Mouse (Mus musculus) heart, embryonic 15.5 days (tissue): ENCODE data around the gene Slc6a3. TPM values are rescaled to one million over a fixed set of nuclear protein-coding genes. Genes with fewer than 3 reads are reported as not detected.

Experiments used
- ATAC-seq: fragments of 200-750 bp; cut with Nextera tagmentation; replicated peaks from 2 replicates; pipeline ENCODE4 v1.8.0; 2017; ENCODE audit warnings: low read depth, moderate TSS enrichment; ENCODE audit not compliant: insufficient number of reproducible peaks, insufficient read depth, low FRiP score
- H3K27ac ChIP-seq: fragments of 300-500 bp; sonication (generic); 2 replicates; pipeline ENCODE4 v1.5.1; 2015; ENCODE audit warnings: mild to moderate bottlenecking, inconsistent platforms
- H3K27me3 ChIP-seq: fragments of 300-500 bp; sonication (generic); 2 replicates; pipeline ENCODE4 v1.6.1; 2015; ENCODE audit warnings: inconsistent platforms
- H3K36me3 ChIP-seq: fragments of 300-500 bp; sonication (generic); 2 replicates; pipeline ENCODE4 v1.6.1; 2015; ENCODE audit warnings: mild to moderate bottlenecking, inconsistent platforms
- H3K4me1 ChIP-seq: fragments of 300-500 bp; sonication (generic); replicated peaks from 2 replicates; pipeline ENCODE4 v1.6.1; 2015; ENCODE audit warnings: inconsistent platforms
- H3K4me2 ChIP-seq: fragments of 300-500 bp; sonication (generic); 2 replicates; pipeline ENCODE4 v1.6.1; 2015; ENCODE audit warnings: inconsistent platforms, mild to moderate bottlenecking, moderate library complexity
- H3K4me3 ChIP-seq: fragments of 300-500 bp; sonication (generic); 2 replicates; pipeline ENCODE4 v1.5.1; 2015; ENCODE audit warnings: mild to moderate bottlenecking, inconsistent platforms
- H3K9ac ChIP-seq: fragments of 300-500 bp; sonication (generic); 2 replicates; pipeline ENCODE4 v1.6.1; 2015; ENCODE audit warnings: mild to moderate bottlenecking, inconsistent platforms
- H3K9me3 ChIP-seq: fragments of 300-500 bp; sonication (generic); replicated peaks from 2 replicates; pipeline ENCODE4 v1.6.1; 2016; ENCODE audit warnings: inconsistent platforms
- WGBS: fragments of 180-500 bp; shearing (Covaris S2); methylation state at CpG from one replicate; pipeline ENCODE4 v1.1.7; 2015; ENCODE audit warnings: mixed read lengths; 5-methylcytosine and 5-hydroxymethylcytosine counted together
- polyA plus RNA-seq: library from polyadenylated mRNA; unstranded; fragments of >200 nt; fragmentation: Nextera tagmentation; extraction: Ambion mirVana; gene quantifications from 2 replicates; pipeline ENCODE4 v1.2.1, GENCODE M21; 2015

The Slc6a3 gene
- 0.05 and 0.14 TPM in 2 replicates for polyA plus RNA-seq

GRCm38 (mm10) chr13:73536403-73536821, at the start of gene Slc6a3:
Gene Slc6a3, plus strand, starts transcription at chr13:73536747.
- peak; percentile 75 for ATAC-seq
- H3K4me2 ChIP-seq = peak within 1 kb of the TSS; percentile 93
- H3K9ac ChIP-seq = peak within 1 kb of the TSS; percentile 27
- H3K4me1 ChIP-seq = peaks cover 13% of the 10 kb centered on the region
- H3K36me3 ChIP-seq = no peaks in the 10 kb centered on the region
- H3K9me3 ChIP-seq = no peaks in the 10 kb centered on the region
- no peak within 1 kb of the TSS for H3K27ac ChIP-seq
- 1% methylated on average over 26 of the region's 26 CpGs for WGBS
- peaks cover 42% of the 10 kb centered on the region for H3K27me3 ChIP-seq
- peak within 1 kb of the TSS; percentile 54 for H3K4me3 ChIP-seq

GRCm38 (mm10) chr13:73488105-73488504, 48.4 kb upstream of the Slc6a3 start:
- ATAC-seq = no peak
- H3K4me2 ChIP-seq = no peak overlapping the region
- no peak overlapping the region for H3K27ac ChIP-seq
- H3K4me3 ChIP-seq = no peak overlapping the region
- H3K36me3 ChIP-seq = peaks cover 33% of the 10 kb centered on the region
- WGBS = 34% methylated on average over 3 of the region's 3 CpGs
- H3K27me3 ChIP-seq = no peaks in the 10 kb centered on the region
- no peak overlapping the region for H3K9ac ChIP-seq
- H3K4me1 ChIP-seq = peaks cover 19% of the 10 kb centered on the region
- H3K9me3 ChIP-seq = no peaks in the 10 kb centered on the region

GRCm38 (mm10) chr13:73488707-73489106, 47.8 kb upstream of the Slc6a3 start:
- Histone ChIP-seq H3K9me3 (no peaks in the 10 kb centered on the region), H3K4me3 (no peak overlapping the region), H3K36me3 (peaks cover 33% of the 10 kb centered on the region), H3K27me3 (no peaks in the 10 kb centered on the region), H3K4me1 (peaks cover 14% of the 10 kb centered on the region), H3K9ac (no peak overlapping the region), H3K4me2 (no peak overlapping the region), H3K27ac (no peak overlapping the region)
- WGBS = 79% methylated on average over 9 of the region's 9 CpGs
- ATAC-seq = no peak

- H3K9ac ChIP-seq = no peak overlapping the region
- H3K27me3 ChIP-seq = no peaks in the 10 kb centered on the region
- H3K4me2 ChIP-seq = no peak overlapping the region
- H3K4me3 ChIP-seq = no peak overlapping the region
- 81% methylated on average over 3 of the region's 3 CpGs for WGBS
- H3K4me1 ChIP-seq = peaks cover 8% of the 10 kb centered on the region; the same call in 1 of the 2 replicates
- H3K27ac ChIP-seq = no peak overlapping the region
- peaks cover 33% of the 10 kb centered on the region for H3K36me3 ChIP-seq
- no peaks in the 10 kb centered on the region for H3K9me3 ChIP-seq
- no peak for ATAC-seq
These were observed 46.6 kb upstream of the Slc6a3 start for GRCm38 (mm10) chr13:73489986-73490385.

- 73% methylated on average over 8 of the region's 8 CpGs for whole genome bisulfite sequencing
- Histone ChIP-seq H3K4me1 (peaks cover 8% of the 10 kb centered on the region; the same call in 1 of the 2 replicates), H3K4me2 (no peak overlapping the region), H3K27me3 (no peaks in the 10 kb centered on the region), H3K9me3 (no peaks in the 10 kb centered on the region), H3K9ac (no peak overlapping the region), H3K27ac (no peak overlapping the region), H3K4me3 (no peak overlapping the region), H3K36me3 (peaks cover 32% of the 10 kb centered on the region)
- no peak for ATAC-seq
These were observed 45.9 kb upstream of the Slc6a3 start for GRCm38 (mm10) chr13:73490564-73491170.

GRCm38 (mm10) chr13:73493183-73493582, 43.4 kb upstream of the Slc6a3 start:
- Histone ChIP-seq H3K27ac (no peak overlapping the region), H3K4me3 (no peak overlapping the region), H3K9me3 (no peaks in the 10 kb centered on the region), H3K27me3 (no peaks in the 10 kb centered on the region), H3K4me1 (peaks cover 5% of the 10 kb centered on the region; the same call in 1 of the 2 replicates), H3K9ac (no peak overlapping the region), H3K4me2 (no peak overlapping the region), H3K36me3 (peaks cover 26% of the 10 kb centered on the region)
- 89% methylated on average over 4 of the region's 4 CpGs for WGBS
- no peak for ATAC-seq

GRCm38 (mm10) chr13:73494528-73494927, 42.0 kb upstream of the Slc6a3 start:
- Histone ChIP-seq H3K4me1 (peaks cover 5% of the 10 kb centered on the region; the same call in 1 of the 2 replicates), H3K9ac (no peak overlapping the region), H3K4me2 (no peak overlapping the region), H3K36me3 (peaks cover 24% of the 10 kb centered on the region), H3K9me3 (no peaks in the 10 kb centered on the region), H3K27me3 (no peaks in the 10 kb centered on the region), H3K4me3 (no peak overlapping the region), H3K27ac (no peak overlapping the region)
- WGBS = 80% methylated on average over 9 of the region's 9 CpGs
- ATAC-seq = no peak

- WGBS = 52% methylated on average over 2 of the region's 2 CpGs
- H3K36me3 ChIP-seq = peaks cover 20% of the 10 kb centered on the region
These were observed 40.4 kb upstream of the Slc6a3 start for GRCm38 (mm10) chr13:73496137-73496536.

GRCm38 (mm10) chr13:73499893-73500604, 36.5 kb upstream of the Slc6a3 start:
- peaks cover 23% of the 10 kb centered on the region; the same call in 1 of the 2 replicates for H3K36me3 ChIP-seq
- H3K27ac ChIP-seq = no peak overlapping the region
- peak; percentile 44; the same call in 1 of the 2 replicates for ATAC-seq

More at GRCm38 (mm10) chr13:73496137-73496536, 40.4 kb upstream of the Slc6a3 start:
- ATAC-seq = no peak
- H3K27me3 ChIP-seq = no peaks in the 10 kb centered on the region
- no peak overlapping the region for H3K4me3 ChIP-seq
- H3K9me3 ChIP-seq = no peaks in the 10 kb centered on the region
- H3K9ac ChIP-seq = no peak overlapping the region
- no peak overlapping the region for H3K27ac ChIP-seq
- no peaks in the 10 kb centered on the region for H3K4me1 ChIP-seq
- H3K4me2 ChIP-seq = no peak overlapping the region

GRCm38 (mm10) chr13:73502719-73503118, 33.8 kb upstream of the Slc6a3 start:
- H3K4me3 ChIP-seq = no peak overlapping the region
- H3K27ac ChIP-seq = no peak overlapping the region
- WGBS = 76% methylated on average over 2 of the region's 2 CpGs
- no peak for ATAC-seq
- no peaks in the 10 kb centered on the region for H3K9me3 ChIP-seq
- H3K9ac ChIP-seq = no peak overlapping the region
- H3K4me2 ChIP-seq = no peak overlapping the region
- H3K27me3 ChIP-seq = no peaks in the 10 kb centered on the region
- H3K4me1 ChIP-seq = no peaks in the 10 kb centered on the region
- H3K36me3 ChIP-seq = peaks cover 19% of the 10 kb centered on the region; the same call in 1 of the 2 replicates

More at GRCm38 (mm10) chr13:73499893-73500604, 36.5 kb upstream of the Slc6a3 start:
- Histone ChIP-seq H3K4me1 (no peaks in the 10 kb centered on the region), H3K4me2 (no peak overlapping the region), H3K4me3 (no peak overlapping the region), H3K27me3 (no peaks in the 10 kb centered on the region), H3K9ac (no peak overlapping the region), H3K9me3 (no peaks in the 10 kb centered on the region)
- WGBS = 56% methylated on average over 6 of the region's 6 CpGs

GRCm38 (mm10) chr13:73505686-73506467, 30.7 kb upstream of the Slc6a3 start:
- no peak overlapping the region for H3K4me2 ChIP-seq
- 62% methylated on average over 7 of the region's 7 CpGs for WGBS
- no peaks in the 10 kb centered on the region for H3K27me3 ChIP-seq
- ATAC-seq = peak; percentile 58; the same call in 1 of the 2 replicates
- H3K27ac ChIP-seq = no peak overlapping the region
- H3K36me3 ChIP-seq = peaks cover 12% of the 10 kb centered on the region; the same call in 1 of the 2 replicates
- H3K9me3 ChIP-seq = no peaks in the 10 kb centered on the region
- H3K4me3 ChIP-seq = no peak overlapping the region
- no peak overlapping the region for H3K9ac ChIP-seq
- no peaks in the 10 kb centered on the region for H3K4me1 ChIP-seq
